Mouse (Mus musculus) bone marrow macrophage, adult 2 months (primary cell): Measurements from ENCODE around the gene Myo7a.

Experiments used
- CTCF ChIP-seq: IDR thresholded peaks from 2 replicates; pipeline ENCODE4 v1.5.1; 2012; ENCODE audit warnings: low read depth, mild to moderate bottlenecking, low read length, moderate library complexity
- POLR2A ChIP-seq: IDR thresholded peaks from 2 replicates; pipeline ENCODE4 v1.6.1; 2012; ENCODE audit warnings: mild to moderate bottlenecking, low read depth, low read length, borderline replicate concordance

DNA sequence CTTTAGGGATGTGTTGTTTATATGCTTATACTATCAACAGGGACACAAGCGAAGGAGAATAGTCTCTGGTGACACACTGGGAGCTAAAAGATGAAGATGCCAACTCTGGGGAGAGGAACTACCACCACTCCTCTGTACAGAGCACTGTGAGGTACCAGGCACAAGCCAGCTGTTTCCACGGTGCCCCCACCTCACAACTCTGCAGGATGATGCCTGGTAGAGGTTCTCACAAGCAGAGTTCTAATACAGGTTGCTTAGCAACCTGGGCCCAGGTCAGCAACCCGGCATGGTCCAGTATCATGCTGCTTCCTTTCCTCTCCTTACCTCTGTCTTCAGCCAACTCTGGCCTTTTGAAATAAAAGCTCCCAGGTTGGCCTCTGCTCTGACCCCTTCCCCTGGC, 18.3 kb upstream of the Myo7a start:
- TF ChIP-seq CTCF: no peak
- TF ChIP-seq POLR2A: no peak
